Mouse (Mus musculus) hindbrain, embryonic 11.5 days (tissue): ENCODE measurements around the gene Srsf5. TPM values are rescaled to one million over a fixed set of nuclear protein-coding genes. Genes with fewer than 3 reads are reported as not detected.
A peak's percentile ranks its signal among the peaks of the same experiment; 100 is the strongest.

ENCODE experiments used
- ATAC-seq: fragments of 200-750 bp; cut with Nextera tagmentation; 2 replicates; pipeline ENCODE4 v1.8.0; 2017; ENCODE audit warnings: mild to moderate bottlenecking, moderate TSS enrichment, moderate library complexity; ENCODE audit not compliant: low FRiP score
- DNase-seq: peaks from one replicate; pipeline ENCODE4 v3.0.0-alpha.2; 2015; ENCODE audit warnings: low spot score
- H3K27ac ChIP-seq: fragments of 300-500 bp; sonication (generic); 2 replicates; pipeline ENCODE4 v1.5.1; 2014; ENCODE audit warnings: mild to moderate bottlenecking, low read depth, low read length
- H3K27me3 ChIP-seq: fragments of 300-500 bp; sonication (generic); 2 replicates; pipeline ENCODE4 v1.6.1; 2014; ENCODE audit warnings: mild to moderate bottlenecking, low read length, moderate library complexity, mixed read lengths; ENCODE audit not compliant: control insufficient read depth, insufficient read depth
- H3K36me3 ChIP-seq: fragments of 300-500 bp; sonication (generic); 2 replicates; pipeline ENCODE4 v1.6.1; 2014; ENCODE audit warnings: mild to moderate bottlenecking, low read length, moderate library complexity, mixed read lengths; ENCODE audit not compliant: control insufficient read depth, insufficient read depth
- H3K4me1 ChIP-seq: fragments of 300-500 bp; sonication (generic); replicated peaks from 2 replicates; pipeline ENCODE4 v1.6.1; 2014; ENCODE audit warnings: low read length, mixed read lengths; ENCODE audit not compliant: control insufficient read depth, insufficient read depth
- H3K4me2 ChIP-seq: fragments of 300-500 bp; sonication (generic); replicated peaks from 2 replicates; pipeline ENCODE4 v1.6.1; 2014; ENCODE audit warnings: mild to moderate bottlenecking, low read depth, low read length
- H3K4me3 ChIP-seq: fragments of 300-500 bp; sonication (generic); 2 replicates; pipeline ENCODE4 v1.5.1; 2014; ENCODE audit warnings: low read depth, low read length
- H3K9ac ChIP-seq: fragments of 300-500 bp; sonication (generic); 2 replicates; pipeline ENCODE4 v1.6.1; 2014; ENCODE audit warnings: low read depth, low read length
- H3K9me3 ChIP-seq: fragments of 300-500 bp; sonication (generic); 2 replicates; pipeline ENCODE4 v1.6.1; 2016; ENCODE audit warnings: low read length; ENCODE audit not compliant: control insufficient read depth
- WGBS: fragments of 180-500 bp; shearing (Covaris S2); extraction: QIAGEN DNeasy Blood & Tissue Kit; methylation state at CpG from one replicate; pipeline ENCODE4 v1.1.7; 2014; 5-methylcytosine and 5-hydroxymethylcytosine counted together
- polyA plus RNA-seq: library from polyadenylated mRNA; unstranded; fragments of >200 nt; fragmentation: Nextera tagmentation; extraction: Ambion mirVana; gene quantifications from 2 replicates; pipeline ENCODE4 v1.2.1, GENCODE M21; 2014

Gene Srsf5
- polyA plus RNA-seq, 1 experiment from 2014 or later, result 291 TPM

GRCm38 (mm10) chr12:80993773-80994172, 48.5 kb downstream of the Srsf5 start:
- Histone ChIP-seq H3K9ac (no peak overlapping the region), H3K4me2 (no peak overlapping the region), H3K4me1 (0 out of 2 replicates have a peak, but pooled peaks cover 2% of the 10 kb centered on the region), H3K27ac (no peak overlapping the region), H3K9me3 (no peaks in the 10 kb centered on the region; the same call in 1 of the 2 replicates), H3K36me3 (no peaks in the 10 kb centered on the region), H3K27me3 (no peaks in the 10 kb centered on the region; the same call in 1 of the 2 replicates), H3K4me3 (no peak overlapping the region)
- ATAC-seq (no peak), DNase-seq (no peak)
- WGBS, result 81% methylated on average over 1 of the region's 1 CpGs

GRCm38 (mm10) chr12:80995326-80995725, 50.0 kb downstream of the Srsf5 start:
- H3K4me2 ChIP-seq, result no peak overlapping the region
- H3K27me3 ChIP-seq, result no peaks in the 10 kb centered on the region
- H3K9me3 ChIP-seq, result no peaks in the 10 kb centered on the region; the same call in 1 of the 2 replicates
- no peak overlapping the region for H3K9ac ChIP-seq
- H3K36me3 ChIP-seq, result no peaks in the 10 kb centered on the region
- no peak overlapping the region for H3K4me3 ChIP-seq
- peaks cover 4% of the 10 kb centered on the region; the same call in 1 of the 2 replicates for H3K4me1 ChIP-seq
- DNase-seq (no peak), ATAC-seq (no peak)
- WGBS, result 91% methylated on average over 4 of the region's 4 CpGs
- H3K27ac ChIP-seq, result no peak overlapping the region

- no peaks in the 10 kb centered on the region for H3K27me3 ChIP-seq
- no peak overlapping the region for H3K4me2 ChIP-seq
- no peak overlapping the region for H3K9ac ChIP-seq
- ATAC-seq (no peak), DNase-seq (no peak)
- H3K4me3 ChIP-seq, result no peak overlapping the region
- H3K9me3 ChIP-seq, result no peaks in the 10 kb centered on the region; the same call in 1 of the 2 replicates
- no peaks in the 10 kb centered on the region for H3K36me3 ChIP-seq
- 70% methylated on average over 4 of the region's 4 CpGs for WGBS
- H3K4me1 ChIP-seq, result peaks cover 3% of the 10 kb centered on the region; the same call in 1 of the 2 replicates
- no peak overlapping the region for H3K27ac ChIP-seq
Observed at GRCm38 (mm10) chr12:80997652-80998051, 52.3 kb downstream of the Srsf5 start.

GRCm38 (mm10) chr12:80998528-80999221, 53.4 kb downstream of the Srsf5 start:
- no peaks in the 10 kb centered on the region for H3K36me3 ChIP-seq
- 3% methylated on average over 33 of the region's 33 CpGs for WGBS
- H3K4me1 ChIP-seq, result peaks cover 5% of the 10 kb centered on the region; the same call in 1 of the 2 replicates
- DNase-seq, result peak; percentile 76
- peak overlapping the region; percentile 14; the same call in 1 of the 2 replicates for H3K4me3 ChIP-seq
- H3K27me3 ChIP-seq, result no peaks in the 10 kb centered on the region
- peak overlapping the region; percentile 63 for H3K27ac ChIP-seq
- H3K9ac ChIP-seq, result peak overlapping the region; percentile 42
- ATAC-seq, result peak; percentile 90
- H3K9me3 ChIP-seq, result no peaks in the 10 kb centered on the region; the same call in 1 of the 2 replicates
- peak overlapping the region; percentile 38 for H3K4me2 ChIP-seq

Other genes with a start within 250 kb of the Srsf5 start
- gene Ccdc177, start 184.8 kb upstream of the Srsf5 start, polyA plus RNA-seq, result 3.9 and 4.6 TPM in 2 replicates
- gene Susd6, start 155.0 kb upstream of the Srsf5 start, polyA plus RNA-seq, result 17.7 and 18.2 TPM in 2 replicates
- gene Slc10a1, start 23.2 kb downstream of the Srsf5 start, polyA plus RNA-seq, result 0.51 and 0.63 TPM in 2 replicates
- gene Smoc1, start 81.3 kb downstream of the Srsf5 start, polyA plus RNA-seq, result 12.9 and 18.7 TPM in 2 replicates